Mouse (Mus musculus) central nervous system, embryonic 11.5 days (tissue): Measurements from ENCODE around the gene Casp4. TPM values are rescaled to one million over a fixed set of nuclear protein-coding genes. Genes with fewer than 3 reads are reported as not detected.

ENCODE experiments used
- polyA plus RNA-seq: library from polyadenylated mRNA; depleted of rRNA; stranded (reverse); fragments of >200 nt; gene quantifications from 2 replicates; pipeline ENCODE4 v1.2.3, GENCODE M21; 2012; rRNA removed

Gene Casp4
- 0.08 and 0.67 TPM in 2 replicates for polyA plus RNA-seq

GRCm38 (mm10) chr9:5308561-5308960 is at the start of gene Casp4:
Gene Casp4 (plus strand): TSS chr9:5308828.

GRCm38 (mm10) chr9:5298329-5299131 is 10.1 kb upstream of the Casp4 start, which contains the start of gene Casp1:
Gene Casp1 (plus strand): TSS chr9:5298517.

DNA sequence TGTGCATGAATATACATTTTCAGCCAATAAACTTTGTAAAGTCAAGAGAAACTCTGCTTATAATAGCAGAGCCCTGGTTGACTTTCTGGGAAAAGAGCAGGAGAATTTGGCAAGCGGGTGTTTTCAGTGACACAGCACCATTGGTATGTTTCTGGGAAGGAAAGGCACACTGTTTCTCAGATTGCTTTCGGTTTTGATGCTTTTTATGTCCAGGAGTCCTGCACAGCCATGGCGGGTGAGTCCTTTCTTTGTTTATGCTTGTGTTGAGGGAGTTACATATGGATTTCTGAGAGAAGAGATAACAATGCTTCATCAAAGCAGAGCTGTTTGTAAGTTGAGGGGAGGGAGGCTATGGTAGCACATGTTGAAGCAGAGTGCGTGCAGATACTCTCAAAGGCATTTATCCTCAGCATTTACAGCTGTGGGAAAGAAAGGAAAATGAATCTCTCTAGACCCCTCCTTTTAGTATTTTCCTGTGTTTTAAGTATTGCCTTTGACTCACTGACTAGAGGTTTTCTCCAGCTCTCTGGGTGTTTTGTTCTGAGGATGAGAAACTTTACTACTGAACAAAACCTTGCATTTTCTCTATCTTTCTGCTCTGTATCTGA is 36.8 kb downstream of the Casp4 start, which contains the start of gene Casp12:
Casp12 (plus strand) TSS at position 140 of the 608 bp plus-strand sequence.

Other genes with a start within 250 kb of the Casp4 start
- 0.52 and 0.94 TPM in 2 replicates for gene Casp1, start 10.3 kb upstream of the Casp4 start, polyA plus RNA-seq
- 0.07 and 0.16 TPM in 2 replicates for gene Casp12, start 36.6 kb downstream of the Casp4 start, polyA plus RNA-seq